Mouse (Mus musculus) neural tube, embryonic 14.5 days (tissue): ENCODE measurements at regions not wholly inside any gene's neighbourhood (a gene's known extent, or its start where the extent isn't known, plus 50 kb on each side); places are given as distances from the start of the nearest gene placed in this dataset.

Source experiments
- ATAC-seq: fragments of 200-750 bp; cut with Nextera tagmentation; 2 replicates; pipeline ENCODE4 v1.8.0; 2017; ENCODE audit warnings: low read depth, mild to moderate bottlenecking, moderate TSS enrichment, moderate library complexity
- H3K27ac ChIP-seq: fragments of 300-500 bp; sonication (generic); 2 replicates; pipeline ENCODE4 v1.5.1; 2014; ENCODE audit warnings: low read depth, mild to moderate bottlenecking, control low read depth, low read length, moderate library complexity, mixed read lengths
- H3K27me3 ChIP-seq: fragments of 300-500 bp; sonication (generic); 2 replicates; pipeline ENCODE4 v1.6.1; 2014; ENCODE audit warnings: low read length; ENCODE audit not compliant: control insufficient read depth, insufficient read depth
- H3K36me3 ChIP-seq: fragments of 300-500 bp; sonication (generic); 2 replicates; pipeline ENCODE4 v1.6.1; 2014; ENCODE audit warnings: low read length, mixed read lengths; ENCODE audit not compliant: control insufficient read depth, insufficient read depth
- H3K4me1 ChIP-seq: fragments of 300-500 bp; sonication (generic); 2 replicates; pipeline ENCODE4 v1.6.1; 2014; ENCODE audit warnings: low read length; ENCODE audit not compliant: control insufficient read depth, insufficient read depth
- H3K4me2 ChIP-seq: fragments of 300-500 bp; sonication (generic); 2 replicates; pipeline ENCODE4 v1.6.1; 2014; ENCODE audit warnings: mild to moderate bottlenecking, low read depth, low read length, control low read depth
- H3K4me3 ChIP-seq: fragments of 300-500 bp; sonication (generic); 2 replicates; pipeline ENCODE4 v1.5.1; 2014; ENCODE audit warnings: low read depth, low read length, control low read depth, mixed read lengths
- H3K9ac ChIP-seq: fragments of 300-500 bp; sonication (generic); replicated peaks from 2 replicates; pipeline ENCODE4 v1.6.1; 2014; ENCODE audit warnings: low read depth, mild to moderate bottlenecking, control low read depth, low read length, mixed read lengths
- H3K9me3 ChIP-seq: fragments of 300-500 bp; sonication (generic); 2 replicates; pipeline ENCODE4 v1.6.1; 2016; ENCODE audit warnings: low read length; ENCODE audit not compliant: control insufficient read depth
- WGBS: fragments of 180-500 bp; shearing (Covaris S2); extraction: QIAGEN DNeasy Blood & Tissue Kit; methylation state at CpG from one replicate; pipeline ENCODE4 v1.1.7; 2014; 5-methylcytosine and 5-hydroxymethylcytosine counted together

DNA sequence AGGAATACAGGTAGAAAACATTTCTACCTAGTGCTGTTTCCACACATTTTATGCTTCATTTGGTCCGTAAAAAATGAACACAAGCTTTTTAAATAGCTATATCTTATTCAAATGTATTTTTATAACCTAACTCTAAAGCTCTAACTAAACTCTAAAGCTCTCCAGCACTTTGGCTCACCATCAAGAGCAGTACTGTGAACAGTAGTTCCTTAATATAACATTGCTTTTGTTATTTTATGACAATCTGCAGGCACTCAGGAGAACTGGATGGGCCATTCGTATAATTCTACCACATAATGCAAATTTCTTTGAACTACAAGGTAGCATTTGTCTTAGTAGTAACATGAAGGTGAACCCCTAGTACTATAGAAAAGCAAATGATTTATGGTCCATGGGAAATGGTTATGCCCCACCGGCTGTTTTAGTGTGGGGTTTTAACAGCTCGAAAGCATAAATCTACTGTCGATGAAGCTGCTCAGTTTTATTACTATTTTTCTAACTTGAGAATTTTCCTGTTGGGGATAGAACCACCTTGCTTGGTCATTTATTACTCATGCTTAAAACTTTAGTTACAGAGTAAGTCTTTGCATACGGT is 267.8 kb downstream of the Pcdh10 start:
- no peaks in the 10 kb centered on the region for H3K36me3 ChIP-seq
- no peaks in the 10 kb centered on the region for H3K9me3 ChIP-seq
- no peak overlapping the region for H3K4me2 ChIP-seq
- no peaks in the 10 kb centered on the region for H3K27me3 ChIP-seq
- WGBS: 61% methylated on average over 6 of the region's 6 CpGs
- H3K4me3 ChIP-seq: no peak overlapping the region
- H3K9ac ChIP-seq: no peak overlapping the region
- no peak overlapping the region for H3K27ac ChIP-seq
- peak; percentile 54; the same call in 1 of the 2 replicates for ATAC-seq
- no peaks in the 10 kb centered on the region for H3K4me1 ChIP-seq

DNA sequence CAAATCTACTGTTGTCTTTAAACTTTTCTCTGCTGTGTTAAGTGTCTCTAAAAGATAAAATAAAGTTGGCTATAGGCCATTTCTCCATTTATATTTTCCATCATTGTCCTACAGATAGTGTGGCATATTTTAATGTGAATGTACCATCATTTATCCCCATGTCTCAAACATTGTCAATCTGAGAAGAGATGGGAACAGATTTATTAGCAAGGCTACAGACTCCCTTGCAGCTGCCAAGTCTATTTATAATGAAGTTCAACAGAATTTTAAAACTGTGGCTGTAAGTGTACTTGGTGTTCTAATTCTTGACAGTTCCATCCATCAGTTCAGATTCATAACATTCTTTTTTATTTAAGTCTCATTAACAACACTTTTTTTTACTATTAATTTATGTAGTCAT is 271.2 kb downstream of the Pcdh10 start:
- Histone ChIP-seq H3K4me1 (no peaks in the 10 kb centered on the region), H3K27ac (no peak overlapping the region), H3K36me3 (no peaks in the 10 kb centered on the region), H3K9me3 (no peaks in the 10 kb centered on the region), H3K27me3 (no peaks in the 10 kb centered on the region), H3K4me2 (no peak overlapping the region), H3K4me3 (no peak overlapping the region), H3K9ac (no peak overlapping the region)
- no peak for ATAC-seq

DNA sequence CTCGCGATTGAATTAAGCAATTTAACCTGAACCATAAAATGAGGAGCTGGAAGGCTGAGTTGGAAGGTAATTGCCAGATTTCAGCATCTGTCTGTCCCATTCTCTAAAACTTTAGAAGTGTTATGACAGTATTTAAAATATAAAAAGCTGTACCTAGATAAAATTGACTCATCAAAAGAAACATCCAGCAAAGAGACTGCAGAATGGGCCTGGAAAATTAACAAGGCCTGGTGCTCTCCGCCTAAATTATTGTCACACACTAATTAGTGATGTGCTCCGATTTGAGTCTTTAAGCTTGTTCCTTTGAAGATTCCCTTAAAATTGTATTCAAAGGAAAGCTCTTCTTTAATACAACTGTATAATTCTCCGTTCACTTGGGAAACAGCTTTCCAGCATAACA is 278.8 kb downstream of the Pcdh10 start:
- WGBS: 89% methylated on average over 5 of the region's 5 CpGs
- H3K4me3 ChIP-seq: no peak overlapping the region
- H3K9me3 ChIP-seq: no peaks in the 10 kb centered on the region
- H3K9ac ChIP-seq: no peak overlapping the region
- no peaks in the 10 kb centered on the region for H3K36me3 ChIP-seq
- no peak overlapping the region for H3K4me2 ChIP-seq
- H3K27me3 ChIP-seq: no peaks in the 10 kb centered on the region
- H3K4me1 ChIP-seq: no peaks in the 10 kb centered on the region
- no peak for ATAC-seq
- no peak overlapping the region for H3K27ac ChIP-seq

DNA sequence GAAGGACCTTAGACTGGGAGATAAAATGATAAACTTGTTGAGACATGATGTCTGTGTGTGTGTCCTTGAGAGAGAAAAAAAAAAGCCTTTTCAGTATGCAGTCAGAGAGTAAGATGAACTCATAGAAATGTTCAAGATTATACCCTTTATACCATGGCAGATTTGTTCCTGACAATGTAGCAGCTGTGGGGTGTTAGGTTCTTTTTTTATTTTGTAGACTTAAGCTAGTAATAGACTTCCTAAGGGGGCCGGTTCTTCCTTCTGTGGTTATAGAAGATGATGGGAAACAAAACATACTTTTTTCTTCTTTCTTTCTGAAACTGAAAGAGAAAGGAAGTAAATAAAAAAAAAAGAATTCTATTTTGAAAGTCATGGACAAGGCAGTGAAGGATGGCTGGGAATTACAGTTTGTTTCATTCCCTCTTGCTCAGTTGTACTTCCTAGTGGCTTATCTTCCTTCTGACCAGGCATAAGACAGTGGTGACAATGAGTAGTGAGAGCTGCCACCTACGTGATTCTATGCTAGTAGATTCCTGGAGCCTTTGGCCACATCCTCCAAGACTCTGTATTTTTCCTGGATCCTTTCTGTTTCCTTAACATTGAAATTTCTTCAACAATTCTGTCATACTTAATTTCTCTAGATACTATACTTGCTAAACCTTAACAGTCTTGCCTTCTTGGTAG is 280.0 kb downstream of the Pcdh10 start:
- ATAC-seq: no peak
- H3K27me3 ChIP-seq: no peaks in the 10 kb centered on the region
- H3K36me3 ChIP-seq: no peaks in the 10 kb centered on the region
- no peak overlapping the region for H3K4me2 ChIP-seq
- no peak overlapping the region for H3K4me3 ChIP-seq
- no peaks in the 10 kb centered on the region for H3K9me3 ChIP-seq
- no peak overlapping the region for H3K27ac ChIP-seq
- H3K9ac ChIP-seq: no peak overlapping the region
- H3K4me1 ChIP-seq: no peaks in the 10 kb centered on the region
- 93% methylated on average over 2 of the region's 2 CpGs for WGBS

DNA sequence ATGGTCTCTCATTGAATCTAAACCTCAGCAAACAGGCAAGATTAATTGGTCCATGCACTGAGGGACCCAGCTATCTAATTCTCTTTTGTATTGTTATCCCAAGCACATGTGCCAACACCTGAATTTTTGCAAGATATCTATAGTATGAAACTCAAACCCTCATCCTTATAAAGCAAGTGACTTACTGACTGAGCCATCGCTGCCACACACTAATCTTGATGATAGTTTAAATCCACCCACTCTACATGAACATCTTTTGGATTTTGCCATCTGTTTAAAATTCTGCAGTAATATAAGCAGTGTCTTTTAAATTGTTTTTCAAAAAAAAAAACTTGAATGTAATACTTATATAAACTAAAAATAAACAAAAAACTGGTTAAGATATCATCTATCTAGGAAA is 280.9 kb downstream of the Pcdh10 start:
- Histone ChIP-seq H3K27ac (no peak overlapping the region), H3K27me3 (no peaks in the 10 kb centered on the region), H3K9me3 (no peaks in the 10 kb centered on the region), H3K4me1 (no peaks in the 10 kb centered on the region), H3K9ac (no peak overlapping the region), H3K36me3 (no peaks in the 10 kb centered on the region), H3K4me2 (no peak overlapping the region), H3K4me3 (no peak overlapping the region)
- WGBS: 100% methylated on average over 1 of the region's 1 CpGs
- ATAC-seq: no peak

DNA sequence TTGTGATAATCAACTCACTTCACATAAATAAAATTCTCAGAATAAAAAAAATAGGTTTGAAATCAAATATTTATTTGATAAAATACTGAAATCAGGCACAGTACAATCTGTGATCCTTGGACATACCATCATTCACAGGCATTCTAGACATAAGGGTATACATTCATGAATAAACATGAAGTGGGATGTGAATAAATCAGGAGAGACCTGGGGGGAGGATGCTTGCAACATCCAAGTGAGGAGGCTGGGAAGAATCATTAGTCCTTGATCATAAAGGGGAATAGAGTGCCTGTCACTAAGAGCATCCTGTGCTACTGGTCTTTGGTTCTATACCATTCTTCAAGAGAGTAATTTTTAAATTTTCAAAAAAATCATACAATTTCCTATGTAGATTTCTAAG is 292.2 kb downstream of the Pcdh10 start:
- no peak overlapping the region for H3K27ac ChIP-seq
- no peak overlapping the region for H3K4me3 ChIP-seq
- no peaks in the 10 kb centered on the region for H3K36me3 ChIP-seq
- H3K4me2 ChIP-seq: no peak overlapping the region
- no peaks in the 10 kb centered on the region for H3K4me1 ChIP-seq
- H3K9me3 ChIP-seq: no peaks in the 10 kb centered on the region
- H3K9ac ChIP-seq: no peak overlapping the region
- no peak for ATAC-seq
- H3K27me3 ChIP-seq: no peaks in the 10 kb centered on the region

DNA sequence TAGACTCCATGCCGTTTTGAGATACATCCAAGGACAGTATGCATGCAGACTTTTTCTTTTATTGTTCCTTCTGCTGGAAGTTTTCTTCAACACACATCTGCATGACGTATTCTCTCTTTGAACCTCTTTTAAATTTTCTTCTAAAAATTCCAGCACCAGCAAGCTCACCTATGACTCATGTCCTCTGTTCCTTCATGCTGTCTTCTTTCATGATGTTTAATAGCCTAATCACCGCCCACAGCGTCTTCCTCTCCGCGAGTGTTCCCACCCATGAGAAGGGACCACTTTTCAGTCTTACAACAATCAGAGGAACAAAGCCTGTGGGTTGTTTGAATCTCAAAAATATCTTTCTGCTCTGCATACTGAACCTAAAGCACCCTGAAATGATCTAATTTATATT is 299.5 kb downstream of the Pcdh10 start:
- Histone ChIP-seq H3K4me1 (no peaks in the 10 kb centered on the region), H3K27me3 (no peaks in the 10 kb centered on the region), H3K4me2 (no peak overlapping the region), H3K27ac (no peak overlapping the region), H3K9ac (no peak overlapping the region), H3K4me3 (no peak overlapping the region), H3K9me3 (no peaks in the 10 kb centered on the region), H3K36me3 (no peaks in the 10 kb centered on the region)
- ATAC-seq: no peak
- WGBS: 85% methylated on average over 6 of the region's 6 CpGs

DNA sequence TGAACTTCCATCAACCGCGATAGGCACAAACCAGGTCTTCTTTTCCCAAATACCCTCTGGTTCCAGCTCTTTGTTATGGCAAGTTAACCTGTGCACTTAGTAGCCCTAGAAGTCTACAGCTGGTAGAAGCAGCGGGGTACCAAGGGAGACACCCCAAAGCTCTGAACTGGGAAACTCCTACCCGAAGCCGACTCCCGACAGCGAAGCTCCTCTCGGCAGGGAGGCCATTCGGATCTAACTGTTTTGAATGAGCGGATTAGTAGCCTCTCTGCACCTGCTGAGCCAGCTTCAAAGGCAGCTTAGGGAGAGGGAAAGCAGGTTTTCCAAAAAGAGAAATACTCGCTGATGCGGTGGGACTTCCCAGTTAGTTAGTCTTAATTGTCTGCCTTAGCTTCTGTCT is 303.2 kb downstream of the Pcdh10 start:
- H3K9me3 ChIP-seq: no peaks in the 10 kb centered on the region
- H3K4me2 ChIP-seq: peak overlapping the region; percentile 39
- no peak for ATAC-seq
- H3K4me1 ChIP-seq: no peaks in the 10 kb centered on the region
- H3K27ac ChIP-seq: no peak overlapping the region
- WGBS: 5% methylated on average over 12 of the region's 12 CpGs
- H3K9ac ChIP-seq: no peak overlapping the region
- H3K36me3 ChIP-seq: no peaks in the 10 kb centered on the region
- peak overlapping the region; percentile 9; the same call in 1 of the 2 replicates for H3K4me3 ChIP-seq
- H3K27me3 ChIP-seq: no peaks in the 10 kb centered on the region

DNA sequence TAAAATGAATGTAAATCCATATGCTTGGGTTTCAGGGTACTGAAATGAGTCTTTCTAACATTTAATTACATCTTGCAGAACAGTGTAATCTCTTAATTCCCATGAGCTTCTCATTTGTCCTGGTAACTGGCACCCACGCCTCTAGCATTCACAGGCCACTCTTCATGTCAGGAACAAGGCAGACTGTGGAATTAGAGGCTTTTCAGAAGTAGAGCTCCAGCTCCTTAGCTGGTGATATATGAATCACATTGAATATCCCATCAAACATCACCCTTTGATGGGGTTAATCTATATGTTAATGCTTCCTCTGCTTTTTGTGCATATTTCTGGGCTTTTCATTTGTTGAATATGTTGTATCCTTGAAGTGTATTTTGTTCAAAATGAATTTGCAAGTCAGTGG is 329.7 kb downstream of the Pcdh10 start:
- no peaks in the 10 kb centered on the region for H3K4me1 ChIP-seq
- 51% methylated on average over 1 of the region's 1 CpGs for WGBS
- H3K9ac ChIP-seq: no peak overlapping the region
- H3K9me3 ChIP-seq: no peaks in the 10 kb centered on the region
- H3K27ac ChIP-seq: no peak overlapping the region
- no peak overlapping the region for H3K4me2 ChIP-seq
- H3K27me3 ChIP-seq: no peaks in the 10 kb centered on the region
- no peak overlapping the region for H3K4me3 ChIP-seq
- no peaks in the 10 kb centered on the region for H3K36me3 ChIP-seq
- ATAC-seq: no peak
